Mouse (Mus musculus): ENCODE measurements around the gene Furin.

Gene Furin

DNA sequence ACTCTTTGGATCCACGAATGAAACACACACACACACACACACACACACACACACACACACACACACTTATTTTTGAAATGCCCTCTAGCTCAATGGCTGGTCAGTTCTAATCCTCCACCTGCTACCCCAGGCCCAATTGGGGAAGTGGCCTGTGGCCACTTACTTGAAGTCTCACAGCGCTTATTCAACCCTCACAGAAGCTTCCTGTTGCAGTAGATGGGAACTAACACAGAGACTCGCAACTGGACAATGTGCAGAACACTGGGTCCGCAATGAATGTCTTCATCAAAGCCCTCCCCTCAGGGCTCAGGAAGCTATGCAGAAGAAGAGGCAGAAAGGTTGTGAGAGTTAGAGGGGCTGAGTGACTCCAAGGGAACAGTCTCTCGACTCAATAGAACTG is 22.5 kb upstream of the Furin start:
- DNase-seq (ENCODE audit: low read depth, low spot score): no peak

DNA sequence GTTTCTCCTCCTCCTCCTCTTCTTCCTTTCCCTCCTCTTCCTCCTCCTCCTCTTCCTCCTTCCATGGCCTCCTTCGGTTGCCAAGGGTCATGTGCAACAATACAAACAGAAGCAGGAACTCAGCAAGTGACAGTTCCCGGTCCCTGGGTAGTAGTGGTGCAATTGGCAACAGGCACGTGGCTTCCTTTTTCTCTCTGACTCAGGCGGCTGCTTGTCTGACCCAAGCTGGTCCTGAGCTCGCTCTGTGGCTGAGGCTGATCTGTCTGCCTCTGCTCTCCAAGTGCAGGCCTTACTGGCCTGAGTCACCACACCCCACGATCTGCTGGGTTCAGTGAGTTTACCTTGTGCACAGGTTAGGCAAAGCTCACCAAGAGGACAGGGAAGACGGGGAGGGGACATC is 21.1 kb upstream of the Furin start:
- DNase-seq (ENCODE audit: low read depth, low spot score): no peak

DNA sequence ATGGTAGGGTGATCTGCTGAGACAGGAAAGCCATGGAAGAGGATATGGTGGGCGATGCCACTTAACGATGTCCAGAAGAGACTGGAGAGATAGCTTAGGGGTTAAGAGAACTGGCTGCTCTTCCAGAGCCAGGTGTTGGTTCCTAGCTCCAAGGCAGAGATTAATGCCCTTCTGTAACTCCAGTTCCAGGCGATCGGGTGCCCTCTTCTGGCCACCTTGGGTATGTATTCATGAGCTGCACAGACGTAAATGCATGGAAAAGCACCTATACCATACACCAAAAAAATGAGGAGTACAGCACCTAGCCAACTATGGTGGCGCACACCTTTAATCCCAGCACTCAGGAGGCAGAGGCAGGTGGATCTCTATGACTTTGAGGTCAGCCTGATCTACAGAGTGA is 19.5 kb upstream of the Furin start:
- peak; percentile 59 for DNase-seq (ENCODE audit: low read depth, low spot score)

DNA sequence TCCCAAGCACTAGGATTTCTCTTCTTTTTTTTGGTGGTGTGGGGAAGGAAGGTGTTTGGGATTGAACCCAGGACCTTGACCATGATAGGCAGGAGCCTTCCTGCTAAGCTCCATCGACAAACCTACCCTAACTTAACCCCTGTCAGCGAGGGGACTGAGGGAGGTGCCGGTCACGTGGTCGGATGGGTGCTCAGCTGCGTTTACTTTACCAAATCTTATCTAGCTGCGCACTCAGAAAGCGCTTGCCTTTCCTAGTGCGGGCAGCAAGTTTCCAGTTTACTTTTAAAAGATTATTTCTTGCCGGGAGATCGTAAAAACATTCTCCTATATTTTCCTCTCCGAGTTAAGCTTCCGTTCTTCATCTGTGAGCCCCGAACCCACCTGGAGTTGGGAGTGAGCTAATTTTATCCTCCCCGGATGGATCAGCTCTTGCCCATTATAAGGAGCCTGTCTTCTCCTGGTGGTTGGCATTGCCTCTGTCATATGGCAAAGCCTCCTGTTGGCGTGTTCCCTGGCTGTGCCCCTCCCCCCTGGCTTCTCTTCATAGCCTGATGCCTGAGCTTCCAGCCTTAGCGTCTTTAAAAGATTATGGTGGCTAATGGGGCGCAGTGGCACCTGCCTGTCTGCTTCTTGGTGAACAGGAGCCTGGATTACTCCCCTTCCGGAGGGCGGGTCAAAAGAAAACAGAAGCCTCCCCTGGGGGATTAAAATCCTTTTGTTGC is 17.7 kb upstream of the Furin start:
- DNase-seq (ENCODE audit: low read depth, low spot score): peak; percentile 43

DNA sequence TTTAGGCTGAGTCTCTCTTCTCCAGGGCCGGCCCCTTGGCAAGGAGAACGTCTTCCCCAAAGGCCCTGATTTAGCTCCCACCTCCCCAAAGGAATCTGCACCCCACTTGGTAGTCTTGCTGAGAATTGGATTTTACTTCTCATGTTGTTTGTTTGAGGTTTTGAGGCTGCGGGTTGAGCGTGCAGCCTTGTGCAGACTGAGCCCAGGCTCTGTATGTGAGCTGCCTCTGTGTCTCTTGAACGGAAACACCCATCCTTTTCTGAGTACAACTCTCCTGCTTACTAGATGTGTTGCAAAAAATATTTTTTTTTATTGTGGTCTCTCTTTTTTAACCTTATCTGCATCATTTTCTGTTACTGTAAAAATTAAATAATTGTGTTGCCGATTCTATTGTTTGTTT is 16.3 kb upstream of the Furin start:
- peak; percentile 54 for DNase-seq (ENCODE audit: low read depth, low spot score)

DNA sequence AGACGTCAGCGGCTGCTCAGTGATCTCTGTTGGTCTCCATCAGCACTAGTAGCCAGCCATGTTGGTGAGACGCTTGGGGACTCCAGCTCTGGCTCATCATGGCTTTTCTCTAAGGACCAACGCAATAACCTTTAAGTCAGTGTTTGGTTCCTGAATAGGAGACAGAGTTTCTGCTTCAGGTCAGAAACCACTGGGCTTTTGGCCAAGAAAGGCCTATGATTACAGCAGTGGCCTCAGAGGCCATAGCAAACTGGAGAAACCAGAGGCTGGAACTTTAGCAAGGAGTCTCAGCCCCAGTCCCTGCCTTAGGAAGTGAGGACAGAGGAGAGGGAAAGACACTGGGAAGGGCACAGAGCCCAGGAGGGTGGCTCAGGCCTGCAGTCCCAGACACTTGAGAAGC is 15.3 kb upstream of the Furin start:
- no peak for DNase-seq (ENCODE audit: low read depth, low spot score)

DNA sequence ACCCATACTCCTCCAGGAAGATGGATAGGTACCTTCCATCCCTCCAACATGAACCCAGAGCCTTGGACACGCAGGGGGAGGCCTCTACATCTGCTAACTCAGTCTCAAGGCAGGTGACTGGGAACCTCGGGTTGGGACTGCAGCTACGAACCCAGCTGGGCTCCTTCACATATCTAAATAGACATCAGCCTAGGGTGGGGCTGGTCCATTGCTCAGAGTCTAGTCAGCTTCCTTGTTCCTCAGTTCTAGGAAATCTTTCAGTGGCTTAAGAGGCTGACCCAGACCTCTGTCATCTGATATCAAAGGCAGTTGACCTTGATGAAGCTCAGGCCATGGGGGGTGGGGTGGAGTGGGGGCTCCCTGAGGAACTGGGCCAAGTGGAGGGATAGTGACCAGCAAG is 14.0 kb upstream of the Furin start:
- no peak for DNase-seq (ENCODE audit: low read depth, low spot score)

DNA sequence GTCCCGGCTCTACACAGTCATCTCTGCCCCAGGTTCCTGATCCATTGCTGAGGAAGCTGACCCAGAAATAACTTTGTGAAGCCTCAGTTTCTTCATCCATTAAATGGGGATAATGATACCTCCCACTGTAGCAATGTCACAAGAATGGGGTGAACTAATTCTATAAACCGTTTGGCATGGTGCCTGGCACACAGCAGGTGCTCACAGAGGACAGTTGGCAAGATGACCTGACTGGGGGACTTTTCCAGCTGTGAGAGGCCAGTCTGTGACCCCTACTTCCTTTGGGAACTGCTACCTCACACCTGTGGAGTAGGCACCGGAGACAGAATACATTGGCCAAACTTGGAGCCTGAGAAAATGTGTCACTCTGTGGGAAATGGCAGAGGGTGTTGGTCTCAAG is 12.8 kb upstream of the Furin start:
- DNase-seq (ENCODE audit: low read depth, low spot score): no peak

DNA sequence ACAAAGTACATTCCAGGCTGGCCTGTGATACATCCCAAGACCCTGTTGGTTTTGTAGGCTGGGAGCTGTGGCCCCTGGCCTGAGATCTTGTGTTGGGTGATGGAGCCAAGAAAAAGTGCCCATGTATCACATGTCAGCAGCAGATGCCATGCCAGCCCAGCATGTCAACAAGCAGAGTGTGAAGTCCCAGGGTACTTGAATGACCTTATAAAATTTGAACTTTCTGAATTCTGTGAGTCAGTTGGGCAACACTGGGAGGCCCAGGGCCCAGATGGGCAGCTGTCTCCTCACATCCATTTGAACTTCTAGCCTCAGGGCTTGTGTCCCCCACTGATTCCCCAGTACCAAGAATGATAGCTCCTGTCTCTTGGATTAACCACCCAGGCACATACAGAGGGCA is 12.4 kb upstream of the Furin start:
- no peak for DNase-seq (ENCODE audit: low read depth, low spot score)

DNA sequence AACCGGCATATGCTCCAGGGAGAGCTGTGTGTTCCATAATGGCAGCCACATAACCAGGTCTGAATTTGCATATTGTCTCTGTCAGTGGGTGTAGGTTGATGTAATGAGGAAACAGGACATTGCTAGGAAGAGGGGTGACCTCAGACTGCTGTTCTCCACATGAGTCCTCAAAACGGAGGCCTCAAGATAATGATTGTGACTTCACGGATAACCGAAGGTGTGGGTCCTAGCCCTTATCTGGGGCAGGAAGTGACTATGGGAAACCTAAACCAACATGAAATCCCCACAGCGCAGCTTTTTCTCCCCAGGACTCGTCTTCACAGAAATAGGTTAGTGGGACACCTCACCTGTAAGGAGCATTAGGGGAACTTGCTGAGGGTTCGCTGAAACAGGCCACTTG is 11.7 kb upstream of the Furin start:
- peak; percentile 64 for DNase-seq (ENCODE audit: low read depth, low spot score)

DNA sequence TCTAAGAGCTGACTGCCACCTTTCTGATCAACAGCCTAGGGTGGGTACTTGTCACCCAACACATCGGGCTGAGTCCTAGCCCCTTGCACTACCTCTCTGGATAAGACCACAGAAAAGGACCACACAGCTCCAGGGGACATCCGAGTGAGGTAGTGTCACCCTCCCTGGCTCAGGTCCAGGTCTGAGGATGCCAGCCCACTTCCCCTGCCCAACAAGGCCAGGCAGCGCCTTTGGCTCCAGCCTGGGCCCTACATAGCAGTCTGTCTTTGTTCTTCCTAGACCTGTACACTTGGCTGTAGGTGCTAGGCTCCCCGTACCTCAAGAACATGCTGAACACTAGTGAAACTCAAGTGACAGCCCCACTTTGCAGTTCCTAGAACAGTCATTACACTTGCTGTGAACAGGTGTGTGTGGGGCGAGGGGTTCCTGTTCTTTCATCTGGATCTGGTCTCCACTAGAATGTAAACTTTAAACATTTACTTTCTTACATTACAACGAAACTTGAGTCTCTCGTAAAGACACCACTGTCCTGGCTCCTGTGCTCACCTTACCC is 9.1 kb upstream of the Furin start:
- DNase-seq (ENCODE audit: low read depth, low spot score): peak; percentile 31

DNA sequence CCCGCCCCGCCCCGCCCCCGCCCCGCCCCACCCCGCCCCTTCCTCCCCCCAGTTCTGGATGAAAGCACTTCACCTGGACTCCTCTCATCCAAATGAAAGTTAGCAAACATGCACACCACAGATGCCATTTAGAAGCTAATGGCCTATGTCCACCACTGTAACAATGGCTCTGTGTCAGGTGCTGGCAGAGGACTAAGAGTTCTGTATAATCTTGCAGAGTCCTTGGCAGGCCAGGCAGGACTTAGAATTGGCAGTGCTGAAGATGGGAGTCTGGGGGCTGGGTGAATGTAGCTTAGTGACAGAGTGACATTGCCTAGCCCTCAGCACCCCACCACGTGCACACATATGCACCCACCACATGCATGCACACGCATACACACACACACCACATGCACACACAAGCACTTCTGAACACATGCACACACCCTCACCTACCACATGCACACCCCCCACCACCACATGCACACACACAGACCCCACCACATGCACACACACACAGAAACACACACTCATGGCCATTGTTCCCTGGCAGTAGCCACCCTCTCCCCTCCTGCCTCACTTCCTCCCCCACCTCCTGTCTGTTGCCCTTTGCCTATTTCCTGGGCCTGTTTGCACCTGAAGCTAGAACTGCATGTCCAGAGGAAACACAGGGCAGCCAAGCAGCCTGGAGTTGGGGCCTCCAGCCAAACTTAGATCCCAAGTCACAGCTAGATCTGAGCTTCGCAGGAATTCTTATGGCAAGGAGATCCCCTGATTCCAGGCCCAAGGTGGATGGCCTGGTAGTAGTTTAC is 8.5 kb upstream of the Furin start:
- peak; percentile 37 for DNase-seq (ENCODE audit: low read depth, low spot score)

DNA sequence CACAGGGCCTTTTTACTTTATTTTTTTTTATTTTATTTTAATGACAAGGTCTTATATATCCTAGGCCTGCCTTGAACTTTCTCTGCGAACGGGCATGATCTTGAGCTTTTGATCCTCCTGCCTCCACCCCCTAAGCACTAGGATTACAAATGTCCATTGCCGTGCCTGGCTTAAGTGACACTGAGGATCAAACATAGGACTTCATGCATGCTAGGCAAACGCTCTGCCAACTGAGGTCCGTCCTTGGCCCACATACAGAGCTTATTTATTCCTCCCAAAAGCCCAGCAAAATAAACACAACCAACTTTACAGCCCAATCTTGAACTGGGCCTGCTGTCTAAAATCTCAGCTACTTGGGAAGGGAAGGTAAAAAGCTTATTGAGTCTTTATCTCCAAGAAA is 7.5 kb upstream of the Furin start:
- no peak for DNase-seq (ENCODE audit: low read depth, low spot score)

DNA sequence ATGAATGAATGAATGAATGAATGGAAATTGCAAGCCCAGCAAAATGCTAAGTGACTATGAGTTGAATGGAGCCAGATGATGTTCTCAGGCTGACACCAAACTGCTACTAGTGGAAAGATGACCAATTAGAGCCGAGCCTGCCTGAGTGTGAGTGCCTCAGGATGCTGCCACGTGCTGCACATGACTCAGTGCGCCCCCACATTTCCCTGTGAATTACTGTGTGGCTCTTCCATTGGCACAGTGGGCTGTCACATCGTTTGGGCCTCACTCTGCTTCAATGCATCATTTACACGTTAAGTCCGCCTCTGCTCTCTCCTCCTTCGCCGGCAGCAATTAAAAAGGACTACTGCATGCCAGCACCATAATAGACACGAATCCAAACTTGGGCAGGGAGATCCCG is 7.0 kb upstream of the Furin start:
- DNase-seq (ENCODE audit: low read depth, low spot score): no peak

DNA sequence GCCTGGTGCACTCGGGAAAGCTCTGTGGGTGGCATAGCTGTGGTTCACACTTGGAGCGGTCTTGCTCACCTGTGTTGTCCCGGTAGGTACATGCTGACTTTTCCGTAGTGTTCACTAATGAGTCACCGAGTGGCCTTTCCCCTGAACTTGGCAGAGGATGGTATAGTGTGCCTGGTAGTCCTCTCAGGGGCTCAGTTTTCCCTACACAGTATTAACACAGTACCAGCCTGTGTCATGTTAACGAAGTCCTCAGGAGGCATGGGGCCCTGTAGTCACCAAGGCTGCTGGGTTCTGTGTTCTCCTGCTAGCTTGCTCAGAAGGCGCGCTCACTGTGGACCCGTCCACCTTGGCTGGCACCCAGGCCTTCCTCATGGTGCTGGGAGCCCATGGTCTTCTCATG is 5.1 kb upstream of the Furin start:
- DNase-seq (ENCODE audit: low read depth, low spot score): no peak

DNA sequence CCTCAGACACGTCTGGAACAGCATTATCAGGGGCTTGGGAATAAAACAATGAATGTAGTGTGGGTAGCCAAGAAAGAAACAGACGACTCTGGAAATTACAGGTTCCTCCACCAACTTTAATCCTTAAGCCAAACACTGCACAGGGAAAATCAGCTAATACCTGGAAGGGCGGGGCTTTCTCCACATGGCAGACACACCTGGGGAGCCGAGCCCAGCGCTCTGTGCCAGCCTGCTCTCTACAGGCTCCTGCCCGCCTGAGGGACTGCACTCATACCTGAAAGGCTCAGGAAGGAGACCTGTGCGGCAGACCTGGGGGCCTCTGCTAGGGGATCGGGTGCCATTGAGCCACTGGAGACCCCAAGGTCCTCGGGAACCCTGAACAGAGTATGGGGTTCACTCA is 2.5 kb upstream of the Furin start:
- no peak for DNase-seq (ENCODE audit: low read depth, low spot score)

DNA sequence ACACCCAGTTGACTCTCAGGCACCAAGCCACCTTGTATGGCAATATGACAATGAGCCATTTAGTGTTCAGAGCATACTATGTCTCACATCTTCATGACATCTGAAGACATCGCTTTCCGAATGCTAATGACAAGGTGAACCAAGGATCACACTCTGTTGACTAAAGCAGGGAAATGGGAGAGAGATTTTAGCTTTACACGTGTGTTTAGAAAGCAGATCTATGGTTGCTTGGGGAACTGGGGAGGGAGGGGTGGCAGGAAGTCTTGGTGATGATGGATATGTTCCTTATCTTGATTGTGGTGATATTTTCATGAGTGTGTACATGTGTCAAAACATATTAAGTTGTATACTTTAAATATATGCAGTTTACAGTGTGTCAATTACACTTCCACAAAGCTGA is 950 bp upstream of the Furin start:
- DNase-seq (ENCODE audit: low read depth, low spot score): peak; percentile 42

DNA sequence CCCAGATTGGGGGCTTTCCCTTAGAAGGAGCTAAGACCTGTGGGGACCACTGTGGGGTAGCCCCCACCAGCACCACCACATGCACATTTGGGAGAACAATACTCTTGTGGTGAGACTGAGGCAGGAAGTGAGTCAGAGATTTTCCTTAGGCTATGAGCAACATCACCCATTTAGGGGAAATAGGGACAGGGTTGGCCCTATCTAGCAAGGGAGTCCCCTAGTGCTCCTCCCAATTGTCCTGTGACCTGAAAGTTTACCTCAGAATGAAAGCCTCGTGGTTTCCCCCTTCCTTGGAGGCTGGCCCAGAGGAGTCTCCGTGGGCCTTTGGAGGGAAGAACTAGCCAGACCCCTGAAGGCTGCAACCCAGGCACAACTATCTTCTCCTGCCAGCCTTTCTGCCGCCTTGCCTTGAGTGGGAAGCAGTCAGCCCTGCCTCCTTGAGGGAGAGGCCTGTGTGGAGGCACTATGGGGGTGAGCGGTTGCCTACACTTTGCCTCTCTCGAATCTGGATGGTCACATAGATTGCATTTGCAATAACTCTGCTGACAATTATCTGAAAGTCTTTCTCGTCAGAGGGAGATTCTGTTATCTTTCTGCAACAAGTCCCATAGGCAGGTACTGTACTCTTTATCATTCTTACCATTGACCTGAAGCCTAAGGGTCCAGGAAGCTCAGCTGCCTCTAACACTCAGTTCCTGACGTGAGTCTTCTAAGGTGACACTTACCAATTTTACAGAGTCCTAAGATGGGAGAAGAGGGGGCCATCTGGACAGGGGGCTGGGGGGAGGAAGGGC is 938 bp downstream of the Furin start:
- peak; percentile 69 for DNase-seq (ENCODE audit: low read depth, low spot score)

DNA sequence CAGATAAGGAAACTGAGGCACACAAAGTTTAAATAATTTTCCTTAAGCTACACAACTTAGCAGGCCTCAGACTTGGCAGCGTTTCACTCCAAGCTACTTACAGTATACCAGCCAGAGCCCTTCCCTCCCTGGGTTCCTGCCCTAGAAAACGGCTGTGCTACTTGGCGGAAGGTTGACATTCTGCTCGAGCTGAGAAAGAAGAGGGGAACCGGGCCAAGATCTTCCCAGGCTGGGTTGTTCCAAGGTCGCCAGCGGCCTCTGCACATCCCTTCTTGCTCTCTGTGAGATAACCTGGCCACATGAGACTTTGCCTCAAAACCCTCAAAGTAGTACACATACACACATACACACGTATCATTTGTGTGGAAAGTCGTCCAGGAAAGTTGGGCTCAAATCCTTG is 1.7 kb downstream of the Furin start:
- DNase-seq (ENCODE audit: low read depth, low spot score): peak; percentile 40

DNA sequence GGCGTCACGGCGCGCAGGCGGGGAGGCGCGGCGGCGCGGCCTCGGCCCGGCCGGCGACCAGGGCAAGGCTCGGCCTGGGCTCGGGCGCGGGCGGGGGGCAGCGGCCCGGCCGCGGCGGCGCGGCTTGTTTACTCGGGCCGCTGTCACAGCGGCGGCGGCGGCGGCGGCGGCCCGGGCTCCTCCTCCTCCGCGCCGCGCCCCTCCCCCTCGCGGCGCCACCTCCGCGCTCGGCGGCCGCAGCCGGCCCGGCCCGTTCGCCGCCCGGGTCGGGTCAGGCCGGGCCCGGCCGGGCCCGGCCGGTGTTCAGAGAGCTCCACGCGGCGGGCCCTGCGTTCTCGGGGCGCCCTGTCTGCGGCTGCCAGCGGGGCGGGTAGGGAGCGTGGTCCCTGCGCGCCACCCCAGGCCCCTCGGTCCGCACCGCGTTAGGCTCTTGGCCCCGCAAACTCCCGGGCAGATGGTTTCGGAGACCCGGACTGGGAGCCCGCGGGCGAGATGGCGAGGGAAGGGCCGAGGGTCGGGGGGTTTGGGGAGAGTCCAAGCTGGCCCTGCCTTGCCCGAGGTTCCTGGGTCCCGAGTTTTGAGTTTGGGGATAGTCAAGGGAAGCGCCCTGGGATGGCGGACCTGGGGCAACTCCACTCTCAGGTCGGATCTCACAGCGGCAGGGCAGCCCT is 2.5 kb downstream of the Furin start:
- peak; percentile 79 for DNase-seq (ENCODE audit: low read depth, low spot score)

DNA sequence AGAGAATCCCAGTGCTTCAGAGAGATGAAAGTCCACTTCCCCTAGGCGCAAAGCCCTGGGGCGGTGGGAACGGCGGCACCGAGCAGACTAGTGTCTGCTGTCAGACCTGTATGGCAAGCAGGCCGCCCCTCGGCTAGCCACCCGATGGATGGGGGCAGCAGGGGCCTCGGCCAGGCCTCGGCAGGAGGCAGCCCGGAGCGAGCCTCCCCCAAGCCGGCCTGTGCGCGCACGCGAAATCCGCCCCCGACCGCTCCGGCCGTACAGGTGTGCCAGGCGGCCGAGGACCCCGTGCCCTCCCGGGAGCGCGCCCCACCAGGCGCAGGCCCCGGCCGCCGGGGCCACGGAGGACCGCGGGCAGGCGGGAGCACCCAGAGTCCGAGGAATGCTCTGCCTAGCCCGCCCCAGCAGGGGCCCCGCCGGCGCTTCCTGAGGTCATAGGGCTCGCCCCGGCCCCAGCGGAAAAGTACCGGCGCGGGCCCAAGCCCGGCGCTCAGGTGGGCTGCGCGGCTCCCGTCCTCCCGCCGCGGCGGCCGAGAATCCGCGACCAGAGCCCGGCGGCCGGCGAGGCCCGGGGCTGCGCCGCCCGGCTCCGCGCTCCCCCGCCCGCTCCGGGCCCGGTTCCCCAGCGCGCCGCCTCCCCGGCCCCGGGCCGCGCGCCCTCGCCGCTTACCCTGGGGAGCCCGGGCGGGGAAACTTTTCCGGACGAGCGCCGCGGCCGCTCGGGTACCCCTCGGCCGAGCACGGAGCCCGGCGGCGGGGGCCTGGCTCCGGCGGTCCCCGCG is 3.2 kb downstream of the Furin start:
- DNase-seq (ENCODE audit: low read depth, low spot score): peak; percentile 57
